Mouse (Mus musculus): ENCODE data around the gene Lzic.

Gene Lzic

DNA sequence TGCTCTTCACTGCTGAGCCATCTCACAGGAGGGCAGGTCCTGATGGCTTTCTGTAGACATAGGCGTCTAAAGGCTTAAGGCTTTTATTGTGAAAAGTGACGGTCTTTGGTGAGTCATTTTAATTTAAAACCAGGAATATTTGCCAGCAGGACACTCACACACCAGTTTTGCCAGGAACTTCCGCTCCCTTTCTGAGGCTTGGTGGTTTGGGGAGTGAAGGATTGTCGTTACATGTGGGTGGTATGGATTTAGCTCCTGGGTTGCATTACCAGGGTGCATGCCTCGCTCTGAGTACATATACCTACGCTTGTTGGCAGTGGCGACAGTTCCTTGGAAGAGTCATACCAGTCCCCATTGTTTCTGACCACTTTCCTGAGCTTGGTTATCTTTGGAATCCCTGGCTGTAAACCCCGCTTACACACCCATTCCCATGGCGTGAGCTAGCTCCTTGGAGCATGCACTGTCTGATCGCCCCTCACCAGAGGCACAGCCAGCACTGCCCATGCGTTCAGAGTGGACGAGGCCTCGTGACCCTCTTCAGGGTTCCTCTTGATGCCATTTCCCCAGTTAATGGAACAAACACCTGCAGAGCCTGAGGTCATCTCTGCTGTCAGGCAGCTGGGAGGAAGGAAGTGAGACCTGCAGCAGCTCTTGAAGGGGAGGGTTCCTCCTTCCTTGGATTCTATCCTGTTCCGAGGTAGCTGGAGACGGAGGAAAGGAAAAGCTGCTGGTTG is 42.8 kb downstream of the Lzic start:
- DNase-seq, result no peak

DNA sequence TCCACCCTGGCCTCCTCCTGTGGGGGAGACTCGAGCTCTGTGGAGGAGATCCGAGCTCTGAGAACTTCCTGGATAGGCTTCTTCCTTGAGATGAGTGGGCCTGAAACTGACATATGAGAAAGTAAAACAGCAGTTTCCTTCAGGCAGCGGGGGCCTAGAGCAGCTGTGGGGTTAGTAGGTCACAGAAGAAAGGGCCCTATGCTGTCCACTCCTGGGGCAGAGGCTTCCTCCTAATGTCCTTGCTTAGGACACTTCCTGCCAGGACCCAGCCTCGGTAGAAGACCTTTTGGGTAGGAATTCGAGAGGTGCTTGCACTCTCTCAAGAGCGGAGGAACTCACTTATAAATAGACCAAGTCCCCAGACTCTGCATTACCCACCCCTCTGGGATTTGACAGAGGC is 44.7 kb downstream of the Lzic start:
- DNase-seq, result no peak

DNA sequence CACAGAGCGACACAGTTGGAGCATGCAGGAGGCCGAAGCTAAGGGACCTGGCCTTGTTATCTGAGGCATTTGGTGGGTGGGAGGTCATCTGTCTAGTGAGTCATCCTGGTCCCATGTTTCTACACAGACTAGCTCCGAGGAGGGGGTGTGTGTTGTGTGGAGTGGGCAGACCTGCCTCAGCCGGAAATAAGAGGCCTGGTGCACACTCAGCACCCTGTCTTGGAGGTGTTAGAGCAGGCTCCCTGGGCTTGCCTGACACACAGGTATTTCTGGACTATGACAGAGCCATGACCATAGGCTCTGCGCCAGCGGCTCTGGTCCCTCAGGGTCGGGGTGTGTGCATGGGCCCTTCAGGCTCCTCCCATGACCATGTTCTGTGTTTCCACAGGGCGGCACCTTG is 54.4 kb downstream of the Lzic start:
- no peak for DNase-seq

DNA sequence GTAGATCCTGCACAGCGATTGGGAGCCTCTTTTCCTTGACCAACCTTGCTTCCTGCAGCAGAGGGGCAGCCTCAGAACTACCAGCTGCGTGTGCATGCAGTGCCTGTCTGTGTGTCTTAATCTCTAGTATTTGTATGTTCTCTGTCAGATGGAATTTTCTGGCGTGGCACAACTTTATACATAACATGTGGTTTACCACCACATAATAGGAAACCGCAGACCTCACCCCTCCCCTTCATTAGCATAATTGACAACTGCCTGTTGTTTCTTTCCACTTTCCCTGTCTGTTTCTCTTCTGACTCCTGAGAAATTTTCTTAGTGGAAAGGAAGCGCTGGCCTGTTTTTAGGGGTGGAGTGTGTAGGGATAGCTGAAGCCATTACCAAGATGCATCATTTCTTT is 56.9 kb downstream of the Lzic start:
- DNase-seq, result peak; percentile 19

DNA sequence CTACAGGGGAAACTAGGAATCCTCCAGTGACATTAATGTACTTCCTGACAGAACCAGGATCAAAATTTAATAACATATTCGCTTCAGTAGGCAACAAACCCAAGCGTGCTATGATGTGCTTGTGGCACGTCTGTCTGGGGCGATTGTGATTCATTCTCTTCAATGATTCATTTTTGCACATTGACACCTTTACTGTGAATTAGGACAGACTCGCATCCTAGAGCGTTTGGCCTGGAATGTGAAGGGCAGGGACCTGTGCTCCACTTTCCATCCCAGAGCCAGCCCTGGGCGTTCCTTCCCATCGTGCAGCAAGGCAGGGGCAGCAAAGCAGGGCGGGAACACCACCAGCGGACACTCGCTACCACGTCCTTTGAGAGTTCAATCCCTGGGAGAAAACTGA is 57.4 kb downstream of the Lzic start:
- no peak for DNase-seq

DNA sequence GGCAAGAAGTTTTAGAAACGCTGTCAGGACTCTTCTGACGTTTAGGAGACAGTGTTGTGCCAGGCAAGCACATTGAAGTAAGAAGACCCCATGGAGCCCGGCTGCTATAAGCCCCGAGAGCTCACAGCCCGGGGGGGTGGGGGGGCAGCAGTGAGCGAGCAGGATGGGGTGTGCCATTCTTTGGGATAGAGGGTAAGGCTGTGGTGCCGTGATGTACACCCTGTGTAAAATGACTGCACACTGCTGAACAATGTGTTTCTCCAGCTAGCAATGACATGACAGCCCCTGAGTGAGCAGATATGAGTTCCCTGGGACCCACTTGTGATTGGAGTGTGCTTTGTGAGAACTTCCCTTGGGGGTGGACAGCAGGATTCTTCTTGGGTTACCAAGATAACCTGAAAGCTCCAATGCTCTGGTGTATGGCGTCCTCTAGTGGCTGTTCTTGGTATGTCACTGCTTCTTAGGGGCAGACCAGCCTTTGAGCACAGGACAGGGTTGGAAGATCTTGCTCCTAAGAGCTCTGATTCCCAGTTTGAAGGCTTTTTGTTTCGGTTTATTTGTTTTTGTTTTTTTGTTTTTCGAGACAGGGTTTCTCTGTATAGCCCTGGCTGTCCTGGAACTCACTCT is 58.0 kb downstream of the Lzic start:
- DNase-seq, result peak; percentile 83

DNA sequence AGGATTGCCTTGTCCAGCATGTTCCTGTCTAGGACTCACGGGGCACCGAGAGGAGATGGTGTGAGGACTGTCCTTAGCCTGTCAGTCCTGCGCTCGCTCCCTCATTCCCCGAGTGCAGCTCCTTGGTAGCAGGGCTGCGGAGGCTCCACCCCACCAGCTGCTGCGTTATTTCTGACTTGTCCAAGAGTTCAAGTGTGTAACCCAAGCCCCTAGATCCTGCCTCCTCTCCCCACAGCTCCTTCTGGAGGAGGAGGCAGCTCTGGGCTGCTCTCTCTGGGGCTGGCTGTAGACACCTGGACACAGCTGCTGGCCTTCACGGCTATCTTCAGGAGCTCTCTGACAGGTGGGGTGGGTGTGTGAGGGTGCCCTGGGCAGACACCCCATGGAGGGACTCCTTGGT is 59.9 kb downstream of the Lzic start:
- DNase-seq, result no peak
